Comparison of ENCODE assay signal across 16 mouse cellular contexts in genomic region chr9:65257218-65257910, GRCm38 (mm10). TPM values are rescaled to one million over a fixed set of nuclear protein-coding genes. Genes with fewer than 3 reads are reported as not detected.
"Had no signal": no experiment of that assay in that cellular context is flagged by ENCODE, and none has a peak within 500 bp of the region (broad histone marks: within the 10 kb centered on the region; RNA-seq: fewer than 3 reads in every experiment).

No protein-coding gene starts in this region.

- H3K9me3 ChIP-seq: limb, embryonic 15.5 days; midbrain, embryonic 15.5 days; neural tube, embryonic 12.5 days had no signal

- H3K27me3 ChIP-seq: limb, embryonic 15.5 days; midbrain, embryonic 15.5 days; neural tube, embryonic 12.5 days had no signal

- DNase-seq: kidney, adult 11 months; kidney, postnatal 14 days; layer of hippocampus, postnatal 36 days; left cerebral cortex, postnatal 4 days; lung, adult 18-20 months; lung, postnatal 36 days; spleen, adult 18-20 months; thymus, adult 2 months; thymus, postnatal 25 days had no signal

- H3K9ac ChIP-seq: limb, embryonic 15.5 days; liver, embryonic 14.5 days; midbrain, embryonic 15.5 days; neural tube, embryonic 12.5 days had no signal

- H3K4me3 ChIP-seq: limb, embryonic 15.5 days; midbrain, embryonic 15.5 days; neural tube, embryonic 12.5 days had no signal

- H3K4me2 ChIP-seq: limb, embryonic 15.5 days; midbrain, embryonic 15.5 days; neural tube, embryonic 12.5 days had no signal

- H3K36me3 ChIP-seq: limb, embryonic 15.5 days; midbrain, embryonic 15.5 days; neural tube, embryonic 12.5 days had no signal

- ATAC-seq: midbrain, embryonic 15.5 days had no signal

- H3K27ac ChIP-seq: limb, embryonic 15.5 days; liver, embryonic 14.5 days; midbrain, embryonic 15.5 days; neural tube, embryonic 12.5 days had no signal

- H3K4me1 ChIP-seq: limb, embryonic 15.5 days; midbrain, embryonic 15.5 days; neural tube, embryonic 12.5 days had no signal

RNA-seq across cellular contexts. Expression of gene Cilp, which starts 7.6 kb away (rescaled TPM):
- total RNA-seq: layer of hippocampus, postnatal 36 days; left cerebral cortex, postnatal 4 days; megakaryocyte progenitor cell, adult 5-6 weeks; monocyte, adult 5-6 weeks; neutrophil, adult 5-6 weeks had no signal
